Mouse (Mus musculus): ENCODE results near the gene Zscan20.
"Not testable (repeated sequence)": the region's sequence is repeated elsewhere in the genome, so short reads cannot be mapped to it uniquely, and the experiment has no call there.

Gene Zscan20

GRCm38 (mm10) chr4:128613326-128613725, 3.4 kb upstream of the Zscan20 start:
- peak; percentile 57 for DNase-seq

- DNase-seq: not testable (repeated sequence)
Observed at GRCm38 (mm10) chr4:128611726-128612125, 1.8 kb upstream of the Zscan20 start.

GRCm38 (mm10) chr4:128610706-128611105, 808 bp upstream of the Zscan20 start:
- DNase-seq: no peak

GRCm38 (mm10) chr4:128609276-128609924, 498 bp downstream of the Zscan20 start:
- no peak for DNase-seq

- no peak for DNase-seq
Observed at GRCm38 (mm10) chr4:128607661-128608060, 2.2 kb downstream of the Zscan20 start.

GRCm38 (mm10) chr4:128606586-128606985, 3.3 kb downstream of the Zscan20 start:
- DNase-seq: no peak

- no peak for DNase-seq
Observed at GRCm38 (mm10) chr4:128597801-128598560, 11.9 kb downstream of the Zscan20 start.

GRCm38 (mm10) chr4:128594062-128594461, 15.8 kb downstream of the Zscan20 start:
- DNase-seq: peak; percentile 38

- no peak for DNase-seq
Observed at GRCm38 (mm10) chr4:128593286-128593685, 16.6 kb downstream of the Zscan20 start.

- DNase-seq: peak; percentile 66
Observed at GRCm38 (mm10) chr4:128579182-128579581, 30.7 kb downstream of the Zscan20 start.

- DNase-seq: no peak
Observed at GRCm38 (mm10) chr4:128575811-128576210, 34.1 kb downstream of the Zscan20 start.

GRCm38 (mm10) chr4:128560327-128560726, 49.6 kb downstream of the Zscan20 start:
- DNase-seq: peak; percentile 8

- DNase-seq: no peak
Observed at GRCm38 (mm10) chr4:128554198-128554597, 55.7 kb downstream of the Zscan20 start.

- no peak for DNase-seq
Observed at GRCm38 (mm10) chr4:128550756-128551155, 59.1 kb downstream of the Zscan20 start.

- not testable (repeated sequence) for DNase-seq
Observed at GRCm38 (mm10) chr4:128543956-128544486, 65.9 kb downstream of the Zscan20 start.

GRCm38 (mm10) chr4:128543378-128543777, 66.5 kb downstream of the Zscan20 start:
- peak; percentile 14 for DNase-seq
